In genomic region chr5:133487806-133488290, GRCm38 (mm10) we compare ENCODE assay signal across 8 mouse cellular contexts.
DNase-seq lines count a peak whose midpoint lies in the region; ATAC-seq and TF ChIP-seq lines count a peak whose summit lies in the region.

No protein-coding gene starts in this region.

- TF ChIP-seq POLR2A in brain, embryonic 14.5 days (IDR thresholded peaks at IDR 0.05; ENCODE audit: borderline replicate concordance, extremely low read depth, insufficient read depth, insufficient read length, poor library complexity, severe bottlenecking): no peak

- H3K4me3 ChIP-seq in kidney, postnatal 0 days (replicated peaks; ENCODE audit: low read depth, low read length): no peak overlapping the region
- no peak overlapping the region for H3K4me3 ChIP-seq in limb, embryonic 10.5 days

- 54% methylated on average over 5 of the region's 5 CpGs for WGBS in kidney, postnatal 0 days
- 68% methylated on average over 5 of the region's 5 CpGs for WGBS in limb, embryonic 10.5 days

- no peak overlapping the region for H3K27ac ChIP-seq in kidney, postnatal 0 days
- H3K27ac ChIP-seq in limb, embryonic 10.5 days: no peak overlapping the region

- DNase-seq in embryo, embryonic 10 days (ENCODE audit: low spot score): peak; percentile 8
- DNase-seq in embryo, embryonic 9.5 days (ENCODE audit: extremely low spot score): no peak
- DNase-seq in brain, embryonic 14.5 days (ENCODE audit: low read depth): peak; percentile 73
- DNase-seq in gastrocnemius, postnatal 10 days: peak; percentile 80
- DNase-seq in kidney, postnatal 0 days (ENCODE audit: low spot score): peak; percentile 37
- peak; percentile 26 for DNase-seq in limb, embryonic 10.5 days (ENCODE audit: low spot score)
- DNase-seq in skeletal muscle tissue, adult 2 months (ENCODE audit: low read depth, low spot score): peak; percentile 94
- DNase-seq in thymus, postnatal 10 days (ENCODE audit: low spot score in 2 of 2): no peak

- no peak for TF ChIP-seq CTCF in brain, embryonic 14.5 days (IDR thresholded peaks at IDR 0.05; ENCODE audit: borderline replicate concordance, extremely low read depth, insufficient read depth, insufficient read length)
- TF ChIP-seq CTCF in kidney, postnatal 0 days (IDR thresholded peaks at IDR 0.05; ENCODE audit: low read depth): no peak

- no peaks in the 10 kb centered on the region for H3K36me3 ChIP-seq in kidney, postnatal 0 days (ENCODE audit: insufficient read depth, low read length)
- no peaks in the 10 kb centered on the region for H3K36me3 ChIP-seq in limb, embryonic 10.5 days

- H3K4me2 ChIP-seq in kidney, postnatal 0 days (ENCODE audit: low read length): no peak overlapping the region

- ATAC-seq in kidney, postnatal 0 days (replicated peaks; ENCODE audit: low FRiP score, low read depth): no peak

- no peaks in the 10 kb centered on the region for H3K9me3 ChIP-seq in kidney, postnatal 0 days (replicated peaks; ENCODE audit: low read length)
- no peaks in the 10 kb centered on the region for H3K9me3 ChIP-seq in limb, embryonic 10.5 days (replicated peaks)

- H3K27me3 ChIP-seq in kidney, postnatal 0 days (ENCODE audit: insufficient read depth, low read length): no peaks in the 10 kb centered on the region
- H3K27me3 ChIP-seq in limb, embryonic 10.5 days (ENCODE audit: low read depth, poor library complexity, severe bottlenecking): no peaks in the 10 kb centered on the region

- no peak overlapping the region for H3K9ac ChIP-seq in kidney, postnatal 0 days (ENCODE audit: low read depth, low read length)

- H3K4me1 ChIP-seq in kidney, postnatal 0 days (replicated peaks; ENCODE audit: insufficient read depth, low read length): no peaks in the 10 kb centered on the region
- peaks cover 5% of the 10 kb centered on the region for H3K4me1 ChIP-seq in limb, embryonic 10.5 days

Comparison
In these comparisons a context has a peak if more than half of its experiments do, and no peak if none do; other contexts are left out.
1. DNase-seq: peak in embryo, embryonic 10 days (single experiment), brain, embryonic 14.5 days (single experiment), gastrocnemius, postnatal 10 days (single experiment), kidney, postnatal 0 days (single experiment), limb, embryonic 10.5 days (single experiment) and skeletal muscle tissue, adult 2 months (single experiment); none in embryo, embryonic 9.5 days (single experiment) and thymus, postnatal 10 days (0 of 2).